Mouse (Mus musculus) embryo, embryonic 11 days (tissue): ENCODE measurements around the gene Rgl1.

ENCODE experiments used
- DNase-seq: peaks from one replicate; pipeline ENCODE4 v3.0.0-alpha.2; 2015

Rgl1 gene

GRCm38 (mm10) chr1:152578108-152578721 lies 187.9 kb downstream of the Rgl1 start:
- no peak for DNase-seq

- DNase-seq, result no peak
Measured at GRCm38 (mm10) chr1:152576614-152577144, 189.5 kb downstream of the Rgl1 start.

GRCm38 (mm10) chr1:152575096-152575495 lies 191.1 kb downstream of the Rgl1 start:
- DNase-seq, result no peak

GRCm38 (mm10) chr1:152573470-152574059 lies 192.6 kb downstream of the Rgl1 start:
- DNase-seq, result no peak

- no peak for DNase-seq
Measured at GRCm38 (mm10) chr1:152572755-152573469, 193.2 kb downstream of the Rgl1 start.

GRCm38 (mm10) chr1:152571340-152571739 lies 194.8 kb downstream of the Rgl1 start:
- no peak for DNase-seq

GRCm38 (mm10) chr1:152570681-152571080 lies 195.5 kb downstream of the Rgl1 start:
- no peak for DNase-seq

- no peak for DNase-seq
Measured at GRCm38 (mm10) chr1:152563282-152563681, 202.9 kb downstream of the Rgl1 start.

- no peak for DNase-seq
Measured at GRCm38 (mm10) chr1:152562877-152563276, 203.3 kb downstream of the Rgl1 start.

GRCm38 (mm10) chr1:152560477-152560876 lies 205.7 kb downstream of the Rgl1 start:
- DNase-seq, result no peak

- peak; percentile 53 for DNase-seq
Measured at GRCm38 (mm10) chr1:152556576-152557281, 209.4 kb downstream of the Rgl1 start.

GRCm38 (mm10) chr1:152555944-152556573 lies 210.1 kb downstream of the Rgl1 start:
- DNase-seq, result peak; percentile 83

GRCm38 (mm10) chr1:152553912-152554547 lies 212.1 kb downstream of the Rgl1 start:
- no peak for DNase-seq

- no peak for DNase-seq
Measured at GRCm38 (mm10) chr1:152550973-152551372, 215.2 kb downstream of the Rgl1 start.

GRCm38 (mm10) chr1:152550544-152550943 lies 215.6 kb downstream of the Rgl1 start:
- DNase-seq, result peak; percentile 39

- no peak for DNase-seq
Measured at GRCm38 (mm10) chr1:152549061-152549738, 217.0 kb downstream of the Rgl1 start.

GRCm38 (mm10) chr1:152543449-152544159 lies 222.5 kb downstream of the Rgl1 start:
- DNase-seq, result no peak

- no peak for DNase-seq
Measured at GRCm38 (mm10) chr1:152542747-152543378, 223.3 kb downstream of the Rgl1 start.

- DNase-seq, result no peak
Measured at GRCm38 (mm10) chr1:152540304-152540887, 225.8 kb downstream of the Rgl1 start.

- DNase-seq, result no peak
Measured at GRCm38 (mm10) chr1:152538817-152539216, 227.3 kb downstream of the Rgl1 start.
